Mouse (Mus musculus) hindbrain, embryonic 10.5 days (tissue): Measurements from ENCODE around the gene Lrrc55. TPM values are rescaled to one million over a fixed set of nuclear protein-coding genes. Genes with fewer than 3 reads are reported as not detected.
"Not testable (repeated sequence)": the region's sequence is repeated elsewhere in the genome, so short reads cannot be mapped to it uniquely, and the experiment has no call there.

ENCODE experiments used
- DNase-seq: peaks from one replicate; pipeline ENCODE4 v3.0.0-alpha.2; 2017; ENCODE audit warnings: low spot score
- H3K27ac ChIP-seq: fragments of 300-500 bp; sonication (generic); 2 replicates; pipeline ENCODE4 v1.5.1; 2016; ENCODE audit warnings: mild to moderate bottlenecking, moderate library complexity
- H3K27me3 ChIP-seq: fragments of 300-500 bp; sonication (generic); 2 replicates; pipeline ENCODE4 v1.6.1; 2016; ENCODE audit warnings: mild to moderate bottlenecking; ENCODE audit not compliant: poor library complexity, insufficient read depth, severe bottlenecking
- H3K36me3 ChIP-seq: fragments of 300-500 bp; sonication (generic); 2 replicates; pipeline ENCODE4 v1.6.1; 2016; ENCODE audit warnings: mild to moderate bottlenecking, moderate library complexity
- H3K4me1 ChIP-seq: fragments of 300-500 bp; sonication (generic); replicated peaks from 2 replicates; pipeline ENCODE4 v1.6.1; 2016; ENCODE audit warnings: mild to moderate bottlenecking
- H3K4me3 ChIP-seq: fragments of 300-500 bp; sonication (generic); 2 replicates; pipeline ENCODE4 v1.5.1; 2016; ENCODE audit warnings: mild to moderate bottlenecking, moderate library complexity
- H3K9me3 ChIP-seq: fragments of 300-500 bp; sonication (generic); 2 replicates; pipeline ENCODE4 v1.6.1; 2016; ENCODE audit warnings: mild to moderate bottlenecking, moderate library complexity
- WGBS: fragments of 180-500 bp; shearing (Covaris S2); methylation state at CpG from one replicate; pipeline ENCODE4 v1.1.7; 2016; 5-methylcytosine and 5-hydroxymethylcytosine counted together
- polyA plus RNA-seq: library from polyadenylated mRNA; unstranded; fragments of >200 nt; fragmentation: Nextera tagmentation; extraction: Ambion mirVana; gene quantifications from 2 replicates; pipeline ENCODE4 v1.2.1, GENCODE M21; 2016

Lrrc55 gene
- 0.48 and 0.92 TPM in 2 replicates for polyA plus RNA-seq

- Histone ChIP-seq H3K4me1 (peaks cover 17% of the 10 kb centered on the region), H3K4me3 (peak within 1 kb of the TSS; percentile 54), H3K36me3 (no peaks in the 10 kb centered on the region), H3K27me3 (peaks cover 12% of the 10 kb centered on the region), H3K27ac (peak within 1 kb of the TSS; percentile 72; the same call in 1 of the 2 replicates), H3K9me3 (no peaks in the 10 kb centered on the region)
- WGBS, result 80% methylated on average over 1 of the region's 1 CpGs
- DNase-seq, result no peak
Measured at GRCm38 (mm10) chr2:85196901-85197300, at the start of gene Lrrc55. TSS of gene Lrrc55 (minus strand) at chr2:85197197.

- peak; percentile 76 for DNase-seq
- 17% methylated on average over 4 of the region's 4 CpGs for WGBS
- H3K27me3 ChIP-seq, result no peaks in the 10 kb centered on the region
- H3K4me1 ChIP-seq, result no peaks in the 10 kb centered on the region
- H3K9me3 ChIP-seq, result no peaks in the 10 kb centered on the region
- no peaks in the 10 kb centered on the region for H3K36me3 ChIP-seq
- H3K4me3 ChIP-seq, result no peak overlapping the region
- H3K27ac ChIP-seq, result no peak overlapping the region
Measured at GRCm38 (mm10) chr2:85246506-85247082, 49.6 kb upstream of the Lrrc55 start.

GRCm38 (mm10) chr2:85245737-85246136, 48.7 kb upstream of the Lrrc55 start:
- no peak overlapping the region for H3K27ac ChIP-seq
- no peak for DNase-seq
- no peaks in the 10 kb centered on the region for H3K4me1 ChIP-seq
- no peaks in the 10 kb centered on the region for H3K36me3 ChIP-seq
- H3K4me3 ChIP-seq, result no peak overlapping the region
- no peaks in the 10 kb centered on the region for H3K9me3 ChIP-seq
- 78% methylated on average over 5 of the region's 5 CpGs for WGBS
- no peaks in the 10 kb centered on the region for H3K27me3 ChIP-seq

GRCm38 (mm10) chr2:85238068-85238667, 41.2 kb upstream of the Lrrc55 start:
- Histone ChIP-seq H3K27ac (no peak overlapping the region), H3K27me3 (no peaks in the 10 kb centered on the region)
- 59% methylated on average over 4 of the region's 4 CpGs for WGBS

GRCm38 (mm10) chr2:85237231-85237630, 40.2 kb upstream of the Lrrc55 start:
- not testable (repeated sequence) for H3K27ac ChIP-seq
- WGBS, result 85% methylated on average over 2 of the region's 2 CpGs

More at GRCm38 (mm10) chr2:85238068-85238667, 41.2 kb upstream of the Lrrc55 start:
- Histone ChIP-seq H3K4me1 (no peaks in the 10 kb centered on the region), H3K9me3 (no peaks in the 10 kb centered on the region), H3K36me3 (no peaks in the 10 kb centered on the region), H3K4me3 (no peak overlapping the region)
- no peak for DNase-seq

GRCm38 (mm10) chr2:85230771-85231511, 33.9 kb upstream of the Lrrc55 start:
- H3K36me3 ChIP-seq, result no peaks in the 10 kb centered on the region
- H3K4me3 ChIP-seq, result no peak overlapping the region
- no peaks in the 10 kb centered on the region for H3K9me3 ChIP-seq
- no peaks in the 10 kb centered on the region for H3K4me1 ChIP-seq
- no peaks in the 10 kb centered on the region for H3K27me3 ChIP-seq
- WGBS, result 79% methylated on average over 4 of the region's 4 CpGs
- no peak overlapping the region for H3K27ac ChIP-seq
- no peak for DNase-seq

More at GRCm38 (mm10) chr2:85237231-85237630, 40.2 kb upstream of the Lrrc55 start:
- H3K4me1 ChIP-seq, DNase-seq, H3K36me3 ChIP-seq, H3K27me3 ChIP-seq, H3K4me3 ChIP-seq, H3K9me3 ChIP-seq: not testable (repeated sequence)

- no peak overlapping the region for H3K4me3 ChIP-seq
- DNase-seq, result no peak
- H3K4me1 ChIP-seq, result no peaks in the 10 kb centered on the region
- H3K9me3 ChIP-seq, result no peaks in the 10 kb centered on the region
- H3K36me3 ChIP-seq, result no peaks in the 10 kb centered on the region
- WGBS, result 60% methylated on average over 3 of the region's 3 CpGs
- H3K27ac ChIP-seq, result no peak overlapping the region
- no peaks in the 10 kb centered on the region for H3K27me3 ChIP-seq
Measured at GRCm38 (mm10) chr2:85229606-85230005, 32.6 kb upstream of the Lrrc55 start.

- Histone ChIP-seq H3K4me1 (no peaks in the 10 kb centered on the region), H3K27me3 (no peaks in the 10 kb centered on the region), H3K9me3 (no peaks in the 10 kb centered on the region), H3K4me3 (no peak overlapping the region), H3K27ac (no peak overlapping the region), H3K36me3 (no peaks in the 10 kb centered on the region)
- 83% methylated on average over 3 of the region's 3 CpGs for WGBS
- DNase-seq, result no peak
Measured at GRCm38 (mm10) chr2:85227816-85228335, 30.9 kb upstream of the Lrrc55 start.

GRCm38 (mm10) chr2:85224221-85225179, 27.5 kb upstream of the Lrrc55 start:
- no peaks in the 10 kb centered on the region for H3K4me1 ChIP-seq
- H3K9me3 ChIP-seq, result no peaks in the 10 kb centered on the region
- H3K4me3 ChIP-seq, result no peak overlapping the region
- H3K27me3 ChIP-seq, result no peaks in the 10 kb centered on the region
- WGBS, result 58% methylated on average over 17 of the region's 17 CpGs
- no peak overlapping the region; the same call in 1 of the 2 replicates for H3K27ac ChIP-seq
- DNase-seq, result no peak
- no peaks in the 10 kb centered on the region for H3K36me3 ChIP-seq

GRCm38 (mm10) chr2:85216606-85217005, 19.6 kb upstream of the Lrrc55 start:
- H3K4me3 ChIP-seq, result no peak overlapping the region

GRCm38 (mm10) chr2:85213746-85214145, 16.7 kb upstream of the Lrrc55 start:
- Histone ChIP-seq H3K4me3 (no peak overlapping the region), H3K4me1 (no peaks in the 10 kb centered on the region), H3K36me3 (no peaks in the 10 kb centered on the region), H3K27me3 (no peaks in the 10 kb centered on the region), H3K27ac (no peak overlapping the region), H3K9me3 (no peaks in the 10 kb centered on the region)
- 78% methylated on average over 2 of the region's 2 CpGs for WGBS
- DNase-seq, result no peak

More at GRCm38 (mm10) chr2:85216606-85217005, 19.6 kb upstream of the Lrrc55 start:
- Histone ChIP-seq H3K9me3 (no peaks in the 10 kb centered on the region), H3K36me3 (no peaks in the 10 kb centered on the region), H3K27ac (no peak overlapping the region), H3K4me1 (no peaks in the 10 kb centered on the region), H3K27me3 (no peaks in the 10 kb centered on the region)
- DNase-seq, result no peak

GRCm38 (mm10) chr2:85209301-85209700, 12.3 kb upstream of the Lrrc55 start:
- Histone ChIP-seq H3K4me1 (no peaks in the 10 kb centered on the region), H3K9me3 (no peaks in the 10 kb centered on the region), H3K27ac (no peak overlapping the region), H3K27me3 (no peaks in the 10 kb centered on the region), H3K4me3 (no peak overlapping the region), H3K36me3 (no peaks in the 10 kb centered on the region)
- WGBS, result 70% methylated on average over 5 of the region's 5 CpGs
- no peak for DNase-seq
